Mouse (Mus musculus) left cerebral cortex, adult 18-20 months (tissue): ENCODE results near the gene Crtc3. TPM values are rescaled to one million over a fixed set of nuclear protein-coding genes. Genes with fewer than 3 reads are reported as not detected.

Experiments
- DNase-seq, 2 experiments: peaks; one replicate each; pipeline ENCODE4 v3.0.0; 2021 to 2022; ENCODE audit warnings: low spot score in 2 of 2, mixed read lengths in 1 of 2
- total RNA-seq, 2 experiments: library from RNA; stranded (reverse); gene quantifications; 2 replicates each; pipeline ENCODE4 v1.2.3; 2021

Gene Crtc3
- total RNA-seq, 2 experiments from 2014 or later = 14.4 to 14.5 TPM

DNA sequence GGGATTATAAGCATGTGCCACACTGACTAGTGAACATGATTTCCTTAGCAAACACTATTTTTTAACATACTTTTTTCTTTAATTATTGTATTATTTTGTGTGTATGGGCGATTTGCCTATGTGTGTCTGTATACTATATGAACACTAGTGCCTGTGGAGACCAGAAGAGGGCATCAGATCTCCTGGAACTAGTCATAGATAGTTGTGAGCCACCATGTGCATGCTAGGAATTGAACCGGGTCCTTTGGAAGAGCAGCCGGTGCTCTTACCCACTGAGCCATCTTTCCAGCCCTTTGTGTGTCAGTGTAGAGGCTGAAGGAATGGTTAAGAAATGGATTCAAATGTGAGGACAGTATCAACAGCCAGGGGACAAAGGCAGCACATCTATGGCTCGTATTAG lies 82.2 kb downstream of the Crtc3 start:
- DNase-seq = no peak

GRCm38 (mm10) chr7:80605557-80605930 lies 83.1 kb downstream of the Crtc3 start:
- no peak for DNase-seq

GRCm38 (mm10) chr7:80604908-80605556 lies 83.6 kb downstream of the Crtc3 start:
- DNase-seq = no peak

DNA sequence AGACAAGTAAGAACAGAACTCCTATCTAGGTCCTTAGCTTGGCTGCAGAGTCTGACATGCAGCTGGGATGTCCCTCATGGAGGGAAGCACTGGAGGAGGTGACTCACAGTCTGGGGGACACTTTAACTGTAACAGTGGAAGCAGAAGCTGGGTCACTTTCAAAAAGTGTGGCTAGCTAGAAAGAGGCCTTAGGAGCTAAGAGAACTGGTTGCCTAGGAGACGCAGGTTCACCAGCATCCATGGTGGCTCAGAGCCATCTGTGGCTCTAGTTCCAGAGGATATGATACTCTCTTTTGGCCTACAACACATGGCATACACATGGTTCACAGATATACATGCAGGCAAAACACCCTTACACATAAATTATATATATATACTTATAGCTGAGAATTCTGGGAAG lies 86.1 kb downstream of the Crtc3 start:
- peak; percentile 53 to 54 for DNase-seq

- no peak for DNase-seq
These were observed 90.2 kb downstream of the Crtc3 start for GRCm38 (mm10) chr7:80598436-80598985.

DNA sequence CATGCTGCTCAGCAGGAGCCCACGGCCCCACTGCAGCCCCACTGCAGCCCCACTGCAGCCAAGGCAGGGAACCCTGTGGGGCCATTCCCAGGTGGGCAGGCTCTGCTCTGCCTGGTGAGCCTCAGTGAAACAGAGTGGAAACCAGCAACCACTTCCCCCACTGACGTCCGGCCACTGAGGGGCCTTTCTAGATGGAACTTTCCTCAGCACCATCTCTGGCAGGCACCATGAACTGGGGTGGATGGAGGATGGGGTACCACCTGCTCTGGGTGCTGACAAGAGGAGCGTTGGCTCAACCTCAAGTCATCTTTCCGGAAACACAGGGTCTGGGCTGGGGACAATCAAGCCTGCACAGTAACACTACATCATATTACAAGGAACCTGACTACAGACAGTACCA lies 90.8 kb downstream of the Crtc3 start:
- DNase-seq = no peak

GRCm38 (mm10) chr7:80589054-80589746 lies 99.5 kb downstream of the Crtc3 start:
- no peak for DNase-seq

DNA sequence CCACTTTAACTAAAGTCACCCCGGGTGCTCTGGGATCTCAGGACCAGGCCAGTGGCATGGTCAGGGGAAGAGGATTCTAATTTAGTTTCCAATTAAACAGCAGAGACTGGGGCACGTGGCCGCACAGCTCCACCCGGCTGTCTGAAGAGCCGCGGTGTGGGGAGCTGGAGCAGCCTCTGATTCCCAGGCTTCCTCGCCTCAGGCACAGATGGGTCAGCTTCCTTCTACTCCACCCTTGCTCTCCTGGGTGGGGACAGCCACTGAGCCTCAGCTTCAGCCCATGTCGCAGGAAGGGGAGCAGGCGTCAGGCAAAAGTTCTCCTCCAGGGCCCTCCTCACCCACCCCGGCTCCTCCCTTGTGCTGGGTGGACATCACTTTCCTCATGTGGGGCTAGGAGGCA lies 101.0 kb downstream of the Crtc3 start:
- no peak for DNase-seq

GRCm38 (mm10) chr7:80586681-80587660 lies 101.7 kb downstream of the Crtc3 start:
- no peak for DNase-seq

- DNase-seq = no peak
These were observed 102.5 kb downstream of the Crtc3 start for GRCm38 (mm10) chr7:80586161-80586560.

- no peak for DNase-seq
These were observed 103.3 kb downstream of the Crtc3 start for GRCm38 (mm10) chr7:80585380-80585779.

- DNase-seq = peak; percentile 41 to 49
These were observed 104.7 kb downstream of the Crtc3 start for GRCm38 (mm10) chr7:80583981-80584380.

DNA sequence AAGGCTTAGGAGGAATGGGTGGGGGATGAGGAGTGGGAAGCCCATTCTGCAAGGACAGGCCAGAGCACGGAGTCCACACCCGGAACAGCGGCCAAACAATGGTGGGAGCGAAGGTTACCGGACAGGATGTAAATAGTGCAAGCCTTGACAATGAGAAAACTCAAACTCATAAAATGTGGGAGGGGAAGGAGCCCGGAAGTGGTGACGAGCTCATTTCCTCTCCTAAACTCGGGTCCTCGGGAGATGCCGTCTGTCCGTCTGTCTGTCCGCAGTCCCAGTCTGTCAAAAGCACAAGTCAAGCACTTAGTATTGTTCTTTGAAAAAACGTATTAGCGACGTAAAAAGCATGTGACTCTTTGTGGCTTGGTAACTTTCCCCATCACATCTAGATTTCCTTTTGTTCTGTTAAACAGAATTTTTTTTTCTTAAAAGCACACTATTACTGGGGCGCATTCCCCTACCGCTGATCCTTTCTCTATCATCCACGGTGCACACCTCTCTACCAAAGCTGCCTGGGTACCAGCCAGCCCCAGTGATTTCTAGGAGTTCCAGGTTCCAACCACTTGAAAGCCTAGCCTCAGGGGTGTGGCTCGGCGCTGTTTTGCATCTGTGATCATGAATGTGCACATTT lies 105.7 kb downstream of the Crtc3 start:
- no peak for DNase-seq

DNA sequence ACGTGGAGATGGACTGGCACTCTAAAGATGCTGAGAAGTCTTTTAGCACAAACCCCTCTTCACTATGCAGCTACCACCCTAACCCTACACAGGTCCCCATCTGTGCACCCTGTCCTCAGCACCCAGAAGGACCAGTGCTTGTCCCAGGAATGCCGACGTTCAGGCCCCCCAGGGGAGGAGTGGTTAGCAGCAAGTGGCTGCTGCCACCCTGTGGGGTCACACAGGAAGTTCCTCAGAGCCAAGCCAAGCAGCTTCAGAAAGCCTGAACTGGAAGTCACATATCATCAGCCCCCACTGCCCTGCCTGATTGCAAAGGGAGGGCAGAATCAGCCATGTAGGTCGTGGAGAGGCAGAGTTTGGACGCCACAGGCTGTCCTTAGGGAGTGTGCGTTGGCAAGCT lies 108.3 kb downstream of the Crtc3 start:
- DNase-seq = peak in 1 of 2 experiments; percentile 29

DNA sequence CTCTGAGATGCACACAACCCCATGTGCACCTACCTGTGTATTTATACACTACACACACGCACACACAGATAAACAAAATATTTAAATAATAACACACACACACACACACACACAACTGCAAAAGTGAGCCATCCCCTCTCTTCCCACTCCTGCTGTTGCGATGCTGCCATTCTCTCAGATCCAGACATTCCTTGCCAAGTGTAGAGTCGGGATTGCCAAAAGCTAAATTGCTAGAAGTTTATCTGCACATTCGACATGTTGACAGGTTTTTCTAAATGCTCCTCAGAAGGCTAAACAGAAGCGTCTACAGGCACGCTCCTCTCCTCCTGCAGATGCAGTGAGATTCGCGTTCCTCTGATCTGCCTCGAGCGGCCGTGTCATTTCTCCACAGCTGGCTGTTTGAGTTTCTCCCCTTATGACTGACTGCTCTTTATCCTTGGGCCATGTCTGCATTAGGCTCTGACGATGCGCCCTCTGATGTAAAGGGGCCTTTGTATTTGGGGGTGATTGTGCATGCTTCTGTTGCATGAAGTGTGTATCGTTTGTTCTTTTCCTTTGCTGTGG lies 111.2 kb downstream of the Crtc3 start:
- DNase-seq = no peak

DNA sequence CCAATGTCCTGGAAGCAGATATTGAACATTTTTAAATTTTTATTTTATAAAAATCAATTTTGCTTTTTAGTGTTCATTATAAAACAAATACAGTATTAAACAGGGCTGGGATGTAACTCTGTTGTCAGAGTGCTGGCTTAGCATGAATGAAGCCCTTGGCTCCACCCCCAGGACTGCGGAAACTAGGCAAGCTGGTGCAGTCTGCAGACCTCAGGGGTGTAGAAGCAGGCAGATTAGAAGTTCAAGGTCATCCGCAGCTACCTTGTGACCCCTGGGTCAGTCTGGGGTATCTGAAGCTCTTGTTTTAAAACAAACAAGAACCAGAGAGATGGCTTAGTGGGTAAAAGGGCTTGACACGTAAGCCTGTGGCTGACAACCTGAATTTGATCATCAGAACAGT lies 112.1 kb downstream of the Crtc3 start:
- DNase-seq = no peak

DNA sequence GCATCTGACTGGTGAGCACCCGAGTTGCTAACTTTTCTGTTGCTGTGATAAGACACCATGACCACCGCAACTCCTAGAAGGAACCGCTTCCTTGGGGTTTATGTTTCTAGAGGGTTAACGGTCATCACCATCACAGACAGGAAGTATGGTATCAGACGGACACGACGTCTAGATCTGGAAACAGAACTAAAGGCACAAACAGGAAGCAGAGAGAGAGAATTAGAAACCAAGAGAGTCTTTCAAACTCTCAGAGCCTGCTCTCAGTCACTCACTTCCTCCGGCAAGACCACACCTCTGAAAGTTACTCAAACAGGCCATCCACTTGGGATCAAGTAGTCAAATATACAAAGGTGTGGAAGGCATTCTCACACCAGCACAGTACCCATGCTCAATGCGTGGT lies 112.9 kb downstream of the Crtc3 start:
- DNase-seq = no peak

- no peak for DNase-seq
These were observed 115.6 kb downstream of the Crtc3 start for GRCm38 (mm10) chr7:80573076-80573475.

DNA sequence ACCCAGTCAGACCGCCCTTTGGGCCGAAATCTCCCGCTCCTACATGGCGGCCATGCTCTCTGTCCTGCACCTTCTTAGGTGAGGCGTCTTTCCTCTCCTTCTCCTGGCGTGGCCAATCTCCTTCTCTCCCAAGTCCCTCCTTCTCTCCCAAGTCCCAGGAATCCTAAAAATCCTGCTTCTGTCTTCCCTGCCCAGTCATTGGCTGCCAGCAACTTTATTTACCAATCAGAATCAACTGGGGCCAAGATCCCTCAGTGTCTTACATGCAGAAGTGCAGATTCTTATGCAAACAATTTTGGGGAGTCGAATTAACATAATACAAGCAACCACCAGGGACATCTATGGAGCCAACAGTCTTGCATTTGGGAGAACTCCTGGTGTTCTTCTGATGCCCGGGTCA lies 120.7 kb downstream of the Crtc3 start:
- no peak for DNase-seq

- DNase-seq = no peak
These were observed 126.7 kb downstream of the Crtc3 start for GRCm38 (mm10) chr7:80561931-80562330.

GRCm38 (mm10) chr7:80561271-80561670 lies 127.4 kb downstream of the Crtc3 start:
- no peak for DNase-seq
